Mouse (Mus musculus) midbrain, embryonic 13.5 days (tissue): ENCODE measurements around the gene Sf3b4. TPM values are rescaled to one million over a fixed set of nuclear protein-coding genes. Genes with fewer than 3 reads are reported as not detected.

Experiments used
- ATAC-seq: fragments of 200-750 bp; cut with Nextera tagmentation; 2 replicates; pipeline ENCODE4 v1.8.0; 2017; ENCODE audit warnings: mild to moderate bottlenecking, moderate TSS enrichment, moderate library complexity
- H3K27ac ChIP-seq: fragments of 300-500 bp; sonication (generic); 2 replicates; pipeline ENCODE4 v1.5.1; 2015; ENCODE audit warnings: inconsistent platforms, mild to moderate bottlenecking, moderate library complexity
- H3K27me3 ChIP-seq: fragments of 300-500 bp; sonication (generic); 2 replicates; pipeline ENCODE4 v1.6.1; 2015; ENCODE audit warnings: mild to moderate bottlenecking, inconsistent platforms
- H3K36me3 ChIP-seq: fragments of 300-500 bp; sonication (generic); 2 replicates; pipeline ENCODE4 v1.6.1; 2015; ENCODE audit warnings: mild to moderate bottlenecking, inconsistent platforms
- H3K4me1 ChIP-seq: fragments of 300-500 bp; sonication (generic); replicated peaks from 2 replicates; pipeline ENCODE4 v1.6.1; 2015; ENCODE audit warnings: inconsistent platforms
- H3K4me2 ChIP-seq: fragments of 300-500 bp; sonication (generic); replicated peaks from 2 replicates; pipeline ENCODE4 v1.6.1; 2015; ENCODE audit warnings: moderate library complexity, mild to moderate bottlenecking, inconsistent platforms
- H3K4me3 ChIP-seq: fragments of 300-500 bp; sonication (generic); replicated peaks from 2 replicates; pipeline ENCODE4 v1.5.1; 2015; ENCODE audit warnings: mild to moderate bottlenecking, inconsistent platforms
- H3K9ac ChIP-seq: fragments of 300-500 bp; sonication (generic); replicated peaks from 2 replicates; pipeline ENCODE4 v1.6.1; 2015; ENCODE audit warnings: mild to moderate bottlenecking, inconsistent platforms
- H3K9me3 ChIP-seq: fragments of 300-500 bp; sonication (generic); 2 replicates; pipeline ENCODE4 v1.6.1; 2016; ENCODE audit warnings: mild to moderate bottlenecking, inconsistent platforms
- WGBS: fragments of 180-500 bp; shearing (Covaris S2); methylation state at CpG from one replicate; pipeline ENCODE4 v1.1.7; 2015; 5-methylcytosine and 5-hydroxymethylcytosine counted together
- microRNA-seq: library from miRNA; unstranded; fragments of <30 nt; microRNA quantifications from one replicate; pipeline ENCODE4, GENCODE M21; 2016
- polyA plus RNA-seq: library from polyadenylated mRNA; unstranded; fragments of >200 nt; fragmentation: Nextera tagmentation; extraction: Ambion mirVana; gene quantifications from 2 replicates; pipeline ENCODE4 v1.2.1, GENCODE M21; 2015

Gene Sf3b4
- polyA plus RNA-seq, 1 experiment from 2014 or later = 154 TPM

GRCm38 (mm10) chr3:96225421-96225820 lies 53.3 kb downstream of the Sf3b4 start:
- Histone ChIP-seq H3K9ac (no peak overlapping the region), H3K4me2 (no peak overlapping the region), H3K9me3 (no peaks in the 10 kb centered on the region), H3K36me3 (no peaks in the 10 kb centered on the region), H3K27me3 (no peaks in the 10 kb centered on the region), H3K4me1 (peaks cover 43% of the 10 kb centered on the region), H3K27ac (no peak overlapping the region), H3K4me3 (no peak overlapping the region)
- no peak for ATAC-seq
- 10% methylated on average over 2 of the region's 2 CpGs for WGBS

Small RNA genes lying within 50 kb of the gene (microRNA-seq; reads per million reads assigned to microRNA genes)
- gene Gm44492 = not detected

Other genes with a start within 250 kb of the Sf3b4 start
- 218 and 242 TPM in 2 replicates for gene Anp32e, start 243.1 kb upstream of the Sf3b4 start, polyA plus RNA-seq
- gene Plekho1, start 176.3 kb upstream of the Sf3b4 start, polyA plus RNA-seq = 61.2 and 77.0 TPM in 2 replicates
- gene Vps45, start 113.9 kb upstream of the Sf3b4 start, polyA plus RNA-seq = 63.7 and 67.4 TPM in 2 replicates
- 10.2 and 11.4 TPM in 2 replicates for gene Otud7b, start 67.8 kb upstream of the Sf3b4 start, polyA plus RNA-seq
- gene Mtmr11, start 10.3 kb upstream of the Sf3b4 start, polyA plus RNA-seq = 9.1 and 12.2 TPM in 2 replicates
- 68.3 and 72.0 TPM in 2 replicates for gene Sv2a, start 8.8 kb downstream of the Sf3b4 start, polyA plus RNA-seq
- 67.7 and 70.4 TPM in 2 replicates for gene Bola1, start 47.4 kb downstream of the Sf3b4 start, polyA plus RNA-seq
- gene Hist2h2ab, start 47.5 kb downstream of the Sf3b4 start, polyA plus RNA-seq = 0.71 TPM in 1 of 2 replicates, not detected in the other
- 4.4 and 5.4 TPM in 2 replicates for gene Hist2h2ac, start 48.5 kb downstream of the Sf3b4 start, polyA plus RNA-seq
- gene Hist2h2be, start 48.8 kb downstream of the Sf3b4 start, polyA plus RNA-seq = 5.9 and 6.5 TPM in 2 replicates
- 6.9 and 7.8 TPM in 2 replicates for gene Hist2h3c2, start 66.8 kb downstream of the Sf3b4 start, polyA plus RNA-seq
- 75.5 and 102 TPM in 2 replicates for gene Hist2h2aa2, start 67.9 kb downstream of the Sf3b4 start, polyA plus RNA-seq
- 23.2 and 42.5 TPM in 2 replicates for gene Hist2h2aa1, start 73.2 kb downstream of the Sf3b4 start, polyA plus RNA-seq
- 0.34 TPM in 2 replicates for gene Hist2h3c1, start 74.4 kb downstream of the Sf3b4 start, polyA plus RNA-seq
- 11.1 and 13.2 TPM in 2 replicates for gene Hist2h4, start 91.0 kb downstream of the Sf3b4 start, polyA plus RNA-seq
- 47.8 and 48.8 TPM in 2 replicates for gene Hist2h3b, start 96.3 kb downstream of the Sf3b4 start, polyA plus RNA-seq
- 9.1 TPM in 2 replicates for gene Hist2h2bb, start 97.4 kb downstream of the Sf3b4 start, polyA plus RNA-seq
- gene Fcgr1, start 121.6 kb downstream of the Sf3b4 start, polyA plus RNA-seq = 1.2 and 1.9 TPM in 2 replicates